Mouse (Mus musculus) CH12.LX (cell line): ENCODE data around the gene 1810062G17Rik. TPM values are rescaled to one million over a fixed set of nuclear protein-coding genes. Genes with fewer than 3 reads are reported as not detected.

Experiments used
- DNase-seq: peaks from one replicate; pipeline ENCODE4 v3.0.0-alpha.2; 2013; ENCODE audit errors: extremely low read depth
- H3K27ac ChIP-seq: 2 replicates; pipeline ENCODE4 v1.5.1; 2012; ENCODE audit warnings: low read depth, mild to moderate bottlenecking, control low read depth, moderate library complexity; ENCODE audit not compliant: insufficient read depth
- H3K27me3 ChIP-seq: replicated peaks from 2 replicates; pipeline ENCODE3; 2012; ENCODE audit warnings: inconsistent platforms
- H3K36me3 ChIP-seq, 2 experiments: replicated peaks in 1 of 2; 2 replicates each; pipeline versions ENCODE3 to v1.6.1; 2012; ENCODE audit warnings: inconsistent platforms in 1 of 2, low read length in 1 of 2, mild to moderate bottlenecking in 1 of 2, mixed read lengths in 1 of 2, moderate library complexity in 1 of 2; ENCODE audit not compliant: control insufficient read depth in 1 of 2, insufficient read depth in 1 of 2
- H3K4me1 ChIP-seq, 2 experiments: 2 replicates each; pipeline ENCODE4 v1.6.1; 2012; ENCODE audit warnings: inconsistent platforms in 1 of 2, moderate library complexity in 1 of 2; ENCODE audit not compliant: insufficient read depth in 2 of 2, control insufficient read depth in 1 of 2
- H3K4me2 ChIP-seq: 2 replicates; pipeline ENCODE4 v1.6.1; 2012; ENCODE audit warnings: low read depth, mild to moderate bottlenecking, control low read depth; ENCODE audit not compliant: poor library complexity, insufficient read depth, severe bottlenecking
- H3K4me3 ChIP-seq, 3 experiments: fragments of 150-350 bp in 1 of 3; sonication (generic) in 1 of 3; replicated peaks in 1 of 3; 2 replicates each; pipeline versions ENCODE3 to v1.5.1; 2011 to 2012; ENCODE audit warnings: low read depth in 2 of 3, low read length in 2 of 3, mild to moderate bottlenecking in 2 of 3, moderate library complexity in 2 of 3, control low read depth in 1 of 3, improper control_type of control experiment in 1 of 3, inconsistent platforms in 1 of 3, mixed read lengths in 1 of 3; ENCODE audit not compliant: poor library complexity in 1 of 3
- H3K79me2 ChIP-seq: replicated peaks from 2 replicates; pipeline ENCODE4 v1.6.1; 2012; ENCODE audit warnings: mild to moderate bottlenecking, moderate library complexity; ENCODE audit not compliant: control insufficient read depth, poor library complexity, insufficient read depth, severe bottlenecking; ENCODE audit errors: extremely low read depth
- H3K9ac ChIP-seq: 2 replicates; pipeline ENCODE4 v1.6.1; 2012; ENCODE audit warnings: low read depth, mild to moderate bottlenecking, control low read depth, moderate library complexity; ENCODE audit not compliant: insufficient read depth
- H3K9me3 ChIP-seq: replicated peaks from 2 replicates; pipeline ENCODE3; 2012; ENCODE audit warnings: low read length, inconsistent platforms, mixed read lengths
- BHLHE40 ChIP-seq: IDR thresholded peaks from 2 replicates; pipeline ENCODE4 v1.6.1; 2011; ENCODE audit warnings: mild to moderate bottlenecking, low read depth, low read length, improper control_type of control experiment
- CHD2 ChIP-seq: IDR thresholded peaks from 2 replicates; pipeline ENCODE4 v1.6.1; 2011; ENCODE audit warnings: low read length, improper control_type of control experiment
- EP300 ChIP-seq: IDR thresholded peaks from 2 replicates; pipeline ENCODE4 v1.6.1; 2011; ENCODE audit warnings: low read length, improper control_type of control experiment
- ETS1 ChIP-seq: conservative IDR thresholded peaks from 2 replicates; pipeline ENCODE4 v1.6.1; 2012; ENCODE audit warnings: low read depth, mild to moderate bottlenecking, inconsistent platforms, low read length, improper control_type of control experiment, moderate library complexity
- MAFK ChIP-seq: IDR thresholded peaks from 2 replicates; pipeline ENCODE4 v1.6.1; 2011; ENCODE audit warnings: low read length, improper control_type of control experiment; ENCODE audit not compliant: insufficient replicate concordance
- MAX ChIP-seq: IDR thresholded peaks from 2 replicates; pipeline ENCODE4 v1.6.1; 2011; ENCODE audit warnings: low read length, improper control_type of control experiment
- POLR2AphosphoS2 ChIP-seq: IDR thresholded peaks from 2 replicates; pipeline ENCODE4 v1.6.1; 2011; ENCODE audit warnings: low read depth, low read length, improper control_type of control experiment
- RCOR1 ChIP-seq: conservative IDR thresholded peaks from 2 replicates; pipeline ENCODE4 v1.6.1; 2012; ENCODE audit warnings: low read depth, mild to moderate bottlenecking, inconsistent platforms, low read length, improper control_type of control experiment
- TCF12 ChIP-seq: IDR thresholded peaks from 2 replicates; pipeline ENCODE4 v1.6.1; 2014; ENCODE audit warnings: low read depth, mild to moderate bottlenecking, inconsistent platforms, low read length, improper control_type of control experiment
- UBTF ChIP-seq: IDR thresholded peaks from 2 replicates; pipeline ENCODE4 v1.6.1; 2012; ENCODE audit warnings: low read depth, mild to moderate bottlenecking, inconsistent platforms, low read length, improper control_type of control experiment, moderate library complexity
- dilution Hi-C: fragments of 300-500 bp; cut with MboI; formaldehyde crosslinking; loops from 2 replicates; pipeline ENCODE4 v1.14.3; 2020; ENCODE audit warnings: low sequenced_read_pairs; ENCODE audit not compliant: extremely low pct_unique_long_range_greater_than_20kb, extremely low pct_ligation_motif_present
- in situ Hi-C: fragments of 300-500 bp; cut with MboI; formaldehyde crosslinking; loops from 3 replicates; pipeline ENCODE4 v1.14.3; 2019; ENCODE audit warnings: low sequenced_read_pairs, low pct_ligation_motif_present, low pct_unique_long_range_greater_than_20kb, mixed read lengths
- polyA plus RNA-seq: library from polyadenylated mRNA; unstranded; fragments of >175 nt; gene quantifications from 2 replicates; pipeline ENCODE4 v1.2.1, GENCODE M21; 2012; ENCODE audit warnings: low read depth; ENCODE audit not compliant: insufficient read length
- total RNA-seq, 2 experiments: library from RNA; depleted of rRNA; stranded (reverse); fragments of 300-350 nt in 1 of 2; fragments of >200 nt in 1 of 2; gene quantifications; 2 replicates each; pipeline ENCODE4 v1.2.3; 2012 to 2014

Gene 1810062G17Rik
- total and polyA plus RNA-seq, 3 experiments: 3.1 to 3.9 (median 3.3) TPM

GRCm38 (mm10) chr3:36465538-36465937 is 10.2 kb upstream of the 1810062G17Rik start:
- DNase-seq: no peak
- Histone ChIP-seq H3K9ac (no peak overlapping the region), H3K4me1 (peaks cover 0 to 23% of the 10 kb centered on the region in 2 experiments; a peak in 2 of 4 replicates), H3K36me3 (peaks cover 0 to 4% of the 10 kb centered on the region in 2 experiments), H3K27ac (no peak overlapping the region), H3K79me2 (no peaks in the 10 kb centered on the region), H3K27me3 (no peaks in the 10 kb centered on the region), H3K4me3 (no peak overlapping the region), H3K9me3 (no peaks in the 10 kb centered on the region), H3K4me2 (no peak overlapping the region)
- TF ChIP-seq MAFK (0 out of 2 replicates have a peak, but pooled peaks have one; percentile 47), EP300 (no peak)
- in situ Hi-C loops: no loop called here
- dilution Hi-C loops: no loop called here

GRCm38 (mm10) chr3:36467632-36468031 is 8.1 kb upstream of the 1810062G17Rik start:
- in situ Hi-C loops (no loop called here), dilution Hi-C loops (no loop called here)
- Histone ChIP-seq H3K36me3 (peaks cover 0 to 4% of the 10 kb centered on the region in 2 experiments), H3K4me1 (0 out of 4 replicates have a peak, but pooled peaks cover 0 to 4% of the 10 kb centered on the region in 2 experiments), H3K4me2 (no peak overlapping the region), H3K4me3 (no peak overlapping the region), H3K9ac (no peak overlapping the region), H3K27me3 (no peaks in the 10 kb centered on the region), H3K9me3 (no peaks in the 10 kb centered on the region), H3K79me2 (no peaks in the 10 kb centered on the region), H3K27ac (no peak overlapping the region)
- TF ChIP-seq MAX: peak; percentile 31; the same call in 1 of the 2 replicates
- no peak for TF ChIP-seq ETS1
- DNase-seq: no peak

GRCm38 (mm10) chr3:36468871-36469270 is 6.9 kb upstream of the 1810062G17Rik start:
- no peak overlapping the region for H3K4me3 ChIP-seq
- dilution Hi-C loops: no loop called here
- no peak for TF ChIP-seq TCF12
- TF ChIP-seq POLR2AphosphoS2: no peak
- no peak for TF ChIP-seq UBTF
- no peak for TF ChIP-seq RCOR1
- TF ChIP-seq BHLHE40: no peak
- no peak for TF ChIP-seq CHD2
- TF ChIP-seq, all 38 proteins: peak for 0
- Histone ChIP-seq H3K36me3 (peaks cover 0 to 2% of the 10 kb centered on the region in 2 experiments), H3K4me2 (no peak overlapping the region), H3K4me1 (0 out of 4 replicates have a peak, but pooled peaks cover 0 to 4% of the 10 kb centered on the region in 2 experiments), H3K9me3 (no peaks in the 10 kb centered on the region), H3K79me2 (no peaks in the 10 kb centered on the region), H3K27me3 (no peaks in the 10 kb centered on the region), H3K9ac (no peak overlapping the region), H3K27ac (no peak overlapping the region)
- DNase-seq: no peak
- in situ Hi-C loops: no loop called here
